Mouse (Mus musculus): ENCODE measurements around the gene Babam2. TPM values are rescaled to one million over a fixed set of nuclear protein-coding genes. Genes with fewer than 3 reads are reported as not detected.

Gene Babam2
- total RNA-seq, 1 experiment = 33.9 TPM

- no peaks in the 10 kb centered on the region for H3K9me3 ChIP-seq (ENCODE audit: control insufficient read depth, insufficient read depth, low read depth, low read length)
- no peak for TF ChIP-seq ZNF384 (IDR thresholded peaks at IDR 0.05; ENCODE audit: low read depth, low read length)
- TF ChIP-seq HCFC1 (IDR thresholded peaks at IDR 0.05; ENCODE audit: borderline replicate concordance, insufficient read depth, low read length) = no peak
- TF ChIP-seq CHD2 (IDR thresholded peaks at IDR 0.05; ENCODE audit: low read depth, low read length) = no peak
- TF ChIP-seq ZC3H11A (IDR thresholded peaks at IDR 0.05; ENCODE audit: borderline replicate concordance, low read depth, low read length) = no peak
- no peak for TF ChIP-seq MAFK (IDR thresholded peaks at IDR 0.05; ENCODE audit: insufficient read depth, low read depth, low read length)
- no peaks in the 10 kb centered on the region for H3K4me1 ChIP-seq (ENCODE audit: control insufficient read depth in 2 of 2, insufficient read depth in 2 of 2, low read length in 2 of 2, poor library complexity in 1 of 2)
- H3K36me3 ChIP-seq (ENCODE audit: control insufficient read depth, insufficient read depth, low read length, poor library complexity, severe bottlenecking) = no peaks in the 10 kb centered on the region; the same call in 1 of the 2 replicates
- H3K9ac ChIP-seq (ENCODE audit: insufficient read depth, low read depth, low read length, poor library complexity, severe bottlenecking) = no peak overlapping the region
- no peak overlapping the region for H3K27ac ChIP-seq (ENCODE audit: insufficient read depth, low read depth, low read length, poor library complexity, severe bottlenecking)
- in situ Hi-C loops (cut with MboI; ENCODE audit: low sequenced_read_pairs in 2 of 2, unreplicated experiment in 2 of 2) = no loop called here
- no peak overlapping the region for H3K4me3 ChIP-seq (ENCODE audit: insufficient read depth in 1 of 2, low read depth in 1 of 2, low read length in 2 of 2, poor library complexity in 1 of 2, severe bottlenecking in 1 of 2)
- DNase-seq (ENCODE audit: low read depth, low spot score) = no peak
These were observed 116.6 kb downstream of the Babam2 start for GRCm38 (mm10) chr5:31814068-31814467.

GRCm38 (mm10) chr5:31815129-31815528, 117.6 kb downstream of the Babam2 start:
- H3K9ac ChIP-seq (ENCODE audit: insufficient read depth, low read depth, low read length, poor library complexity, severe bottlenecking) = no peak overlapping the region
- H3K4me3 ChIP-seq (ENCODE audit: insufficient read depth in 1 of 2, low read depth in 1 of 2, low read length in 2 of 2, poor library complexity in 1 of 2, severe bottlenecking in 1 of 2) = no peak overlapping the region
- H3K27ac ChIP-seq (ENCODE audit: insufficient read depth, low read depth, low read length, poor library complexity, severe bottlenecking) = no peak overlapping the region
- no peaks in the 10 kb centered on the region; the same call in 1 of the 2 replicates for H3K36me3 ChIP-seq (ENCODE audit: control insufficient read depth, insufficient read depth, low read length, poor library complexity, severe bottlenecking)
- no peaks in the 10 kb centered on the region for H3K9me3 ChIP-seq (ENCODE audit: control insufficient read depth, insufficient read depth, low read depth, low read length)
- in situ Hi-C loops (cut with MboI; ENCODE audit: low sequenced_read_pairs in 2 of 2, unreplicated experiment in 2 of 2) = no loop called here
- TF ChIP-seq MAFK (IDR thresholded peaks at IDR 0.05; ENCODE audit: insufficient read depth, low read depth, low read length) (no peak), ZC3H11A (IDR thresholded peaks at IDR 0.05; ENCODE audit: borderline replicate concordance, low read depth, low read length) (no peak), CHD2 (IDR thresholded peaks at IDR 0.05; ENCODE audit: low read depth, low read length) (no peak), HCFC1 (IDR thresholded peaks at IDR 0.05; ENCODE audit: borderline replicate concordance, insufficient read depth, low read length) (no peak), ZNF384 (IDR thresholded peaks at IDR 0.05; ENCODE audit: low read depth, low read length) (no peak)
- no peak for DNase-seq (ENCODE audit: low read depth, low spot score)
- no peaks in the 10 kb centered on the region for H3K4me1 ChIP-seq (ENCODE audit: control insufficient read depth in 2 of 2, insufficient read depth in 2 of 2, low read length in 2 of 2, poor library complexity in 1 of 2)

GRCm38 (mm10) chr5:31816082-31816481, 118.6 kb downstream of the Babam2 start:
- in situ Hi-C loops (cut with MboI; ENCODE audit: low sequenced_read_pairs in 2 of 2, unreplicated experiment in 2 of 2) = no loop called here
- Histone ChIP-seq H3K9ac (ENCODE audit: insufficient read depth, low read depth, low read length, poor library complexity, severe bottlenecking) (no peak overlapping the region), H3K4me1 (ENCODE audit: control insufficient read depth in 2 of 2, insufficient read depth in 2 of 2, low read length in 2 of 2, poor library complexity in 1 of 2) (no peaks in the 10 kb centered on the region), H3K27ac (ENCODE audit: insufficient read depth, low read depth, low read length, poor library complexity, severe bottlenecking) (no peak overlapping the region), H3K36me3 (ENCODE audit: control insufficient read depth, insufficient read depth, low read length, poor library complexity, severe bottlenecking) (no peaks in the 10 kb centered on the region; the same call in 1 of the 2 replicates), H3K4me3 (ENCODE audit: insufficient read depth in 1 of 2, low read depth in 1 of 2, low read length in 2 of 2, poor library complexity in 1 of 2, severe bottlenecking in 1 of 2) (no peak overlapping the region), H3K9me3 (ENCODE audit: control insufficient read depth, insufficient read depth, low read depth, low read length) (no peaks in the 10 kb centered on the region)
- no peak for DNase-seq (ENCODE audit: low read depth, low spot score)
- TF ChIP-seq HCFC1 (IDR thresholded peaks at IDR 0.05; ENCODE audit: borderline replicate concordance, insufficient read depth, low read length) = no peak

GRCm38 (mm10) chr5:31820801-31821200, 123.3 kb downstream of the Babam2 start:
- Histone ChIP-seq H3K9ac (ENCODE audit: insufficient read depth, low read depth, low read length, poor library complexity, severe bottlenecking) (no peak overlapping the region), H3K9me3 (ENCODE audit: control insufficient read depth, insufficient read depth, low read depth, low read length) (no peaks in the 10 kb centered on the region), H3K36me3 (ENCODE audit: control insufficient read depth, insufficient read depth, low read length, poor library complexity, severe bottlenecking) (no peaks in the 10 kb centered on the region), H3K4me1 (ENCODE audit: control insufficient read depth in 2 of 2, insufficient read depth in 2 of 2, low read length in 2 of 2, poor library complexity in 1 of 2) (no peaks in the 10 kb centered on the region), H3K4me3 (ENCODE audit: insufficient read depth in 1 of 2, low read depth in 1 of 2, low read length in 2 of 2, poor library complexity in 1 of 2, severe bottlenecking in 1 of 2) (no peak overlapping the region), H3K27ac (ENCODE audit: insufficient read depth, low read depth, low read length, poor library complexity, severe bottlenecking) (no peak overlapping the region)
- no peak for TF ChIP-seq CHD2 (IDR thresholded peaks at IDR 0.05; ENCODE audit: low read depth, low read length)
- TF ChIP-seq ZNF384 (IDR thresholded peaks at IDR 0.05; ENCODE audit: low read depth, low read length) = no peak
- TF ChIP-seq HCFC1 (IDR thresholded peaks at IDR 0.05; ENCODE audit: borderline replicate concordance, insufficient read depth, low read length) = no peak
- no peak for TF ChIP-seq ZC3H11A (IDR thresholded peaks at IDR 0.05; ENCODE audit: borderline replicate concordance, low read depth, low read length)
- TF ChIP-seq MAFK (IDR thresholded peaks at IDR 0.05; ENCODE audit: insufficient read depth, low read depth, low read length) = no peak
- in situ Hi-C loops (cut with MboI; ENCODE audit: low sequenced_read_pairs in 2 of 2, unreplicated experiment in 2 of 2) = no loop called here
- DNase-seq (ENCODE audit: low read depth, low spot score) = no peak

- no peak for DNase-seq (ENCODE audit: low read depth, low spot score)
- Histone ChIP-seq H3K9ac (ENCODE audit: insufficient read depth, low read depth, low read length, poor library complexity, severe bottlenecking) (no peak overlapping the region), H3K4me1 (ENCODE audit: control insufficient read depth in 2 of 2, insufficient read depth in 2 of 2, low read length in 2 of 2, poor library complexity in 1 of 2) (no peaks in the 10 kb centered on the region), H3K27ac (ENCODE audit: insufficient read depth, low read depth, low read length, poor library complexity, severe bottlenecking) (no peak overlapping the region), H3K4me3 (ENCODE audit: insufficient read depth in 1 of 2, low read depth in 1 of 2, low read length in 2 of 2, poor library complexity in 1 of 2, severe bottlenecking in 1 of 2) (no peak overlapping the region), H3K9me3 (ENCODE audit: control insufficient read depth, insufficient read depth, low read depth, low read length) (no peaks in the 10 kb centered on the region), H3K36me3 (ENCODE audit: control insufficient read depth, insufficient read depth, low read length, poor library complexity, severe bottlenecking) (no peaks in the 10 kb centered on the region)
- in situ Hi-C loops (cut with MboI; ENCODE audit: low sequenced_read_pairs in 2 of 2, unreplicated experiment in 2 of 2) = no loop called here
- no peak for TF ChIP-seq HCFC1 (IDR thresholded peaks at IDR 0.05; ENCODE audit: borderline replicate concordance, insufficient read depth, low read length)
- TF ChIP-seq MAFK (IDR thresholded peaks at IDR 0.05; ENCODE audit: insufficient read depth, low read depth, low read length) = no peak
- TF ChIP-seq ZC3H11A (IDR thresholded peaks at IDR 0.05; ENCODE audit: borderline replicate concordance, low read depth, low read length) = no peak
- TF ChIP-seq ZNF384 (IDR thresholded peaks at IDR 0.05; ENCODE audit: low read depth, low read length) = no peak
- no peak for TF ChIP-seq CHD2 (IDR thresholded peaks at IDR 0.05; ENCODE audit: low read depth, low read length)
These were observed 123.7 kb downstream of the Babam2 start for GRCm38 (mm10) chr5:31821204-31821603.

Measured in ES-E14 (cell line).